Mouse (Mus musculus) liver, embryonic 12.5 days (tissue): ENCODE measurements around the gene Bst2. TPM values are rescaled to one million over a fixed set of nuclear protein-coding genes. Genes with fewer than 3 reads are reported as not detected.

Source experiments
- ATAC-seq: fragments of 200-750 bp; cut with Nextera tagmentation; 2 replicates; pipeline ENCODE4 v1.8.0; 2017; ENCODE audit warnings: moderate number of reproducible peaks, mild to moderate bottlenecking, moderate library complexity
- H3K27ac ChIP-seq: fragments of 300-500 bp; sonication (generic); 2 replicates; pipeline ENCODE4 v1.5.1; 2016; ENCODE audit warnings: mild to moderate bottlenecking
- H3K27me3 ChIP-seq: fragments of 300-500 bp; sonication (generic); replicated peaks from 2 replicates; pipeline ENCODE4 v1.6.1; 2016; ENCODE audit warnings: mild to moderate bottlenecking, moderate library complexity
- H3K36me3 ChIP-seq: fragments of 300-500 bp; sonication (generic); 2 replicates; pipeline ENCODE4 v1.6.1; 2016; ENCODE audit warnings: mild to moderate bottlenecking, moderate library complexity
- H3K4me1 ChIP-seq: fragments of 300-500 bp; sonication (generic); 2 replicates; pipeline ENCODE4 v1.6.1; 2016
- H3K4me2 ChIP-seq: fragments of 300-500 bp; sonication (generic); 2 replicates; pipeline ENCODE4 v1.6.1; 2016; ENCODE audit warnings: mild to moderate bottlenecking, moderate library complexity
- H3K4me3 ChIP-seq: fragments of 300-500 bp; sonication (generic); 2 replicates; pipeline ENCODE4 v1.5.1; 2016; ENCODE audit warnings: mild to moderate bottlenecking, moderate library complexity
- H3K9ac ChIP-seq: fragments of 300-500 bp; sonication (generic); 2 replicates; pipeline ENCODE4 v1.6.1; 2016; ENCODE audit warnings: mild to moderate bottlenecking, moderate library complexity
- H3K9me3 ChIP-seq: fragments of 300-500 bp; sonication (generic); replicated peaks from 2 replicates; pipeline ENCODE4 v1.6.1; 2016; ENCODE audit warnings: mild to moderate bottlenecking, moderate library complexity
- WGBS: fragments of 180-500 bp; shearing (Covaris S2); methylation state at CpG from one replicate; pipeline ENCODE4 v1.1.7; 2016; ENCODE audit not compliant: insufficient replicate concordance; 5-methylcytosine and 5-hydroxymethylcytosine counted together
- polyA plus RNA-seq: library from polyadenylated mRNA; unstranded; fragments of >200 nt; fragmentation: Nextera tagmentation; extraction: Ambion mirVana; gene quantifications from 2 replicates; pipeline ENCODE4 v1.2.1, GENCODE M21; 2016

Gene Bst2
- polyA plus RNA-seq, 1 experiment from 2014 or later = 29.4 TPM

DNA sequence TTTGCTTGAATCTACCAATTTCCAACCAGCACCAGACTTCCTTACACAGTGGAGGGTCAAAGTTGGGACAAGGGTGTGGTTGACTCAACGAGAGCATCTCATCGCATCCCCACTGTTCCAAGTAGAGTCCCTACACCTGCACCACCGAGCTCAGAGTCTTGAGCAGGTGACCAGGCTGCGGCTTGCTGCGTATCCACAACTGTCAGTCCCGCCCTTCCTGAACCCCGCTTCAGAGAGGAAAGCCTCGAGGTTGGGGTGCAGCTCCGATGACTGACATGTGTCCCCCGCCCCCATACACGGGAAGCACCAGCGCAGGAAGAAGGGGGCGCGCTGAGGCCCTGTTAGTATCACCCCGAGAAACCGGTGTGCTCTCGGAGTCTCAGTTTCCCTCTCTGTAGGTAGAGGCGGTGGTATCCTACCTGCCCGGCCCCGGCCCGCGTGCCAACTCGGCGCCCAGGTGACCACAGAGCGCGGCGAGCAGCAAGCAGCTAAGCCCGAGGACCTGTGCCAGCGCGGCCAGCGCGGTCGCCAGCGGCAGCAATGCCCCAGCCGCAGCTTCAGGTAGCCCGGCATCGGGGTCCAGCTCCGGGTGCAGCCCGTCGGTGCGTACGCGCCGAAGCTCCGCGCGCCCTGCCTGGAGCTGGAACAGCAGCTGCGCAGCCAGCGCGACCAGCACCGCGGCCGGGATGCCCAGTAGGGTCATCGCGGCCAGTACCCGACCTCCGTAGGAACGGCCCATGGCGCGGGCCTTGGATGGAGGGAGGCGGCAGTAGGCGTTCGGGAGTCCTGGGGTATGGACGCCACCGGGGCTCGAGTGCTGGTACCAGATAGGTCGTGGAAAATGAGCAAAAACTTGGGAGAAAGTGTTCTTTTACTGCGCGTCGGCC is 21.1 kb upstream of the Bst2 start, which contains the start of gene Tmem221:
Gene Tmem221 (minus strand): TSS at position 801 of the 887 bp plus-strand sequence.
- Histone ChIP-seq H3K9me3 (no peaks in the 10 kb centered on the region), H3K9ac (peak within 1 kb of the TSS; percentile 68), H3K27me3 (peaks cover 65% of the 10 kb centered on the region), H3K4me3 (peak within 1 kb of the TSS; percentile 63), H3K27ac (peak within 1 kb of the TSS; percentile 83), H3K4me2 (peak within 1 kb of the TSS; percentile 93), H3K4me1 (peaks cover 78% of the 10 kb centered on the region), H3K36me3 (no peaks in the 10 kb centered on the region)
- 8% methylated on average over 70 of the region's 70 CpGs for WGBS
- ATAC-seq = peak; percentile 19; the same call in 1 of the 2 replicates

DNA sequence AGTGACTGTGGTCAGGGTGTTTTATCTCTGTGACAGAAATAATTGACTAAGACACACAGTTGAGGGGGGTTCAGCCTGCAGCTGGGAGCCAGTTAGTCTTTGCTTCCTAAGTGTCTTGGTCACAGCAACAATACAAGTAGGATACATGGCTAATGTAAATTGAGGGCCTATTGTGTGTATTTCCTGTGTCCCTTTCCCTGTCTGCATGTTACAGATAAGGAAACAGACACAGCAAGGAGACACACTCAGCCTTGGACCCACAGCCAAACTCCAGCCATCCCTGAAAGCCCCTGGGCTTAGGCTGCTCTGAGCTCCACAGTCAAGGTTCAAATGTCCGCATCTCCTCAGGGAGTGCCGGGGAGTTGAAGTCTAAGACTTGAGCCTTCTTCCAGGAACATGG is 17.4 kb upstream of the Bst2 start:
- Histone ChIP-seq H3K27ac (0 out of 2 replicates have a peak overlapping the region, but pooled peaks have one; percentile 18), H3K4me2 (no peak overlapping the region)
- no peak for ATAC-seq

DNA sequence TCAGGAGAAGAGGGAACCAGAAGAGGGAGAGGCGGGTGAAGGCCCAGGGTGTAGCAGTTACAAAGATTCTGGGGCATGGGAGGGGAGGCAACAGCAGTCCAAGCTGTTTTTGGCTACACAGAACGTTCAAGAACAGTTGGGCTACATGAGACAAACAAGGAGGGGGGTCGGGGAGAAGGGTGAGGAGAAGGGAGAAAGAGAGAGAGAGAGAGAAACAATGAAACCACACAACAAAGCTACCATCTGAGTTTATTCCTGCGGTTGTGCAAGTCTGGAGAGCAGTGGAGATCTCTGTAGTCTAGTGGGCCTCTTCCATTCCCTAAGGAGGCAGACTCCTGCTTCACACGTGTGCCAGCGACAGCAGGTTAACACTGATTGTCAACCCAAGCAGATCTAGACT is 16.7 kb upstream of the Bst2 start:
- ATAC-seq = no peak
- Histone ChIP-seq H3K27ac (no peak overlapping the region), H3K27me3 (peaks cover 36% of the 10 kb centered on the region), H3K4me3 (no peak overlapping the region), H3K4me1 (peaks cover 38% of the 10 kb centered on the region), H3K9ac (no peak overlapping the region), H3K4me2 (no peak overlapping the region), H3K9me3 (no peaks in the 10 kb centered on the region), H3K36me3 (no peaks in the 10 kb centered on the region)
- WGBS = 56% methylated on average over 6 of the region's 6 CpGs

More for the DNA sequence above, 17.4 kb upstream of the Bst2 start:
- Histone ChIP-seq H3K4me1 (peaks cover 44% of the 10 kb centered on the region), H3K27me3 (peaks cover 43% of the 10 kb centered on the region), H3K9me3 (no peaks in the 10 kb centered on the region), H3K4me3 (no peak overlapping the region), H3K9ac (no peak overlapping the region), H3K36me3 (no peaks in the 10 kb centered on the region)
- 68% methylated on average over 2 of the region's 2 CpGs for WGBS

DNA sequence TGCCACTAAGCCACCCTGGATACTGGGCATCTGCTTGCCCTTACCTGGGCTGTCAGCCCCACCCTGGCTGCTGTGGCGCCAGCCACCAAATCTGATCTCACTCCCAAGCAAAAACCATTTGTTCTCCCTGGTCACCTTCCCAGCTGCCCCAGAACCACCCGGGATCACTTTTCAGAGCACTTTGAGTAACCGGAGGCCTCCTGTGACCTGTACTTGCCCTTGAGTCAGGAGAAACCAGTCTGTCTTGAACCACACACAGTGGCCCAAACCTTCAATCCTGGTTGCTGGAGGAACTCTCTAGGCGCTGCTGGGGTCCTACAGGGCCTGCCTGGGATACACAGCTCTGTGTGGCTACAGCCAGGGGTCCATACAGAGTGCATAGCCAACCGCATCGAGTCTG is 15.5 kb upstream of the Bst2 start:
- 64% methylated on average over 6 of the region's 6 CpGs for WGBS
- no peak for ATAC-seq
- Histone ChIP-seq H3K36me3 (peaks cover 10% of the 10 kb centered on the region), H3K9me3 (no peaks in the 10 kb centered on the region), H3K27ac (no peak overlapping the region), H3K4me3 (no peak overlapping the region), H3K9ac (no peak overlapping the region), H3K4me2 (no peak overlapping the region), H3K4me1 (peaks cover 25% of the 10 kb centered on the region), H3K27me3 (peaks cover 24% of the 10 kb centered on the region)

DNA sequence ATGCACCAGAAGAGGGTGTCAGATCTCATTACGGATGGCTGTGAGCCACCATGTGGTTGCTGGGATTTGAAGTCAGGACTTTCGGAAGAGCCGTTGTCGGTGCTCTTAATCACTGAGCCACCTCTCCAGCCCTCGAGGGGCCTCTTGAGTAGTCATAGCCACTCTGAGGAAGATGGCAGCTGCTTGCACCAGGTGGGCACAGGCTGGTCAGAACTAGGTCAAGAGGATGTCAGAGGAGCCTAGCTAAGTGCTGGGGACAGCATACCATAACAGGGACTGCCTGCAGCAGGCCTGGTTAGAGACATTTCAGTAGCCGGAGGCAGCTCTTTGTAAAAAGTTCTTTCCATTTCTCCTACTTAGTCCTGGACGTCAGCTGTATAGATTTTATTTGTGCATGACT is 13.5 kb upstream of the Bst2 start:
- Histone ChIP-seq H3K9me3 (no peaks in the 10 kb centered on the region), H3K27ac (no peak overlapping the region), H3K4me3 (no peak overlapping the region), H3K4me2 (no peak overlapping the region), H3K36me3 (peaks cover 28% of the 10 kb centered on the region), H3K9ac (no peak overlapping the region), H3K4me1 (peaks cover 23% of the 10 kb centered on the region), H3K27me3 (0 out of 2 replicates have a peak, but pooled peaks cover 5% of the 10 kb centered on the region)
- no peak for ATAC-seq
- WGBS = 68% methylated on average over 7 of the region's 7 CpGs

DNA sequence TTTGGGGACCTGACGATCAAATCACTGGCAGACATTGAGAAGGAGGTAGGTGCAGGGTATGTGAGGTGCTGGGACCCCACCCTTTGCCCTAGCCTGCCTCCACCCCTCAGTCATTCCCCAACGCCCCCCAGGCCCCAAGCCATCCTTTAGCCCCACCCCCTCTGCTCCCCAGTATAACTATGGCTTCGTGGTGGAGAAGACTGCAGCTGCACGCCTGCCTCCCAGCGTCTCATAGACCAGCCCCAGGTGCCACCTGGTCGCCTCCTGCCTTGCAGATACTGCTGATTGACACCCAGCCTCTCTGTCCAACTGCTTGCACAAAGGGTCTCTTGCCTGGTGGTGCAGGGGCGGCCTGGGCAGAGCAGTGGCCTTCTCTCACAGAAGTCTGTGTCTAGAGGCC is 10.3 kb upstream of the Bst2 start:
- H3K27me3 ChIP-seq = no peaks in the 10 kb centered on the region
- H3K4me1 ChIP-seq = peaks cover 12% of the 10 kb centered on the region
- WGBS = 70% methylated on average over 7 of the region's 7 CpGs
- H3K9ac ChIP-seq = no peak overlapping the region
- no peak overlapping the region for H3K4me2 ChIP-seq
- H3K4me3 ChIP-seq = no peak overlapping the region
- no peak for ATAC-seq
- H3K36me3 ChIP-seq = peaks cover 37% of the 10 kb centered on the region
- no peak overlapping the region for H3K27ac ChIP-seq
- H3K9me3 ChIP-seq = no peaks in the 10 kb centered on the region

DNA sequence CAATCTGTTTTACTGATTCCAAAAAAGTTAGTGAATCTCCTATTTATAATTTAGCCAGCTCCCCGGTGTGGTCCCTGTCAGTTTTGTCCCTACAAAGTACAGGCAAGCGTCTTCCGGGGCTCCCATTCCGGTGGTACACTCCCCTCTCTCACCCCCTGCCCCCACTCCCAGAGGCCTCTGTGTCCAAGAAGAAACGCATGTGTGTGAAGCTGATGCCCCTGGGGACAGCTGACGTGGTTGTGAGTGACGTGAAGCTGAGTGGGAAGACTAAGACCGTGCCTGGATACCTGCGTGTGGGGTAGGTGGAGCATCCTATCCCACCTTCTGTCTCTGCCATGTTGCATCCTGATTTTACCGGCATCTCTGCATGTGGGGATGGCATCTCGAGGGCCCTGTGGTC is 7.8 kb upstream of the Bst2 start:
- Histone ChIP-seq H3K4me2 (no peak overlapping the region), H3K27me3 (peaks cover 4% of the 10 kb centered on the region; the same call in 1 of the 2 replicates), H3K27ac (no peak overlapping the region), H3K36me3 (peaks cover 37% of the 10 kb centered on the region), H3K9me3 (no peaks in the 10 kb centered on the region), H3K4me1 (peaks cover 16% of the 10 kb centered on the region), H3K4me3 (no peak overlapping the region), H3K9ac (no peak overlapping the region)
- ATAC-seq = no peak
- WGBS = 80% methylated on average over 11 of the region's 11 CpGs

DNA sequence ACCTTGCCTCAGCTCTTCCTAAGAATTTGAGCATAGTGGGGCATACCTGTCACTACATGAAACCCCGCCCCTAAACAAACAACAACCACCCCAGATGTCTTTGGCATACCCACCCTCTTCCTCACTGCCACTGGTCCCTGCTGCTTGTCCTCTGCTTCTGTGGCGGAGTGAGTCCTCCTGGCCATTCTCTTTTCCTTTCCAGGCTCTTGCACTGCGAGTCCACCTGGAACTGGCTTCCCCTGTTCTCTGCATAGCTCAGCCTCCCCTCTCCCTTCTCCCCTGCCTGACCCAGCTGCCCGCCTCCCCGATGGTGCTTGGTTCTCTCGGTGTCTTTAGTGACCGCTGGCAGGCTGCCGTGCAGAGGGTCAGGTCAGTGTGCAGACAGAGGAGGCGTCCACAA is 6.5 kb upstream of the Bst2 start:
- Histone ChIP-seq H3K27ac (no peak overlapping the region), H3K9ac (peak overlapping the region; percentile 73), H3K27me3 (peaks cover 4% of the 10 kb centered on the region; the same call in 1 of the 2 replicates), H3K9me3 (no peaks in the 10 kb centered on the region), H3K36me3 (peaks cover 36% of the 10 kb centered on the region), H3K4me1 (peaks cover 16% of the 10 kb centered on the region), H3K4me3 (peak overlapping the region; percentile 76), H3K4me2 (peak overlapping the region; percentile 96)
- WGBS = 82% methylated on average over 9 of the region's 9 CpGs
- ATAC-seq = no peak

DNA sequence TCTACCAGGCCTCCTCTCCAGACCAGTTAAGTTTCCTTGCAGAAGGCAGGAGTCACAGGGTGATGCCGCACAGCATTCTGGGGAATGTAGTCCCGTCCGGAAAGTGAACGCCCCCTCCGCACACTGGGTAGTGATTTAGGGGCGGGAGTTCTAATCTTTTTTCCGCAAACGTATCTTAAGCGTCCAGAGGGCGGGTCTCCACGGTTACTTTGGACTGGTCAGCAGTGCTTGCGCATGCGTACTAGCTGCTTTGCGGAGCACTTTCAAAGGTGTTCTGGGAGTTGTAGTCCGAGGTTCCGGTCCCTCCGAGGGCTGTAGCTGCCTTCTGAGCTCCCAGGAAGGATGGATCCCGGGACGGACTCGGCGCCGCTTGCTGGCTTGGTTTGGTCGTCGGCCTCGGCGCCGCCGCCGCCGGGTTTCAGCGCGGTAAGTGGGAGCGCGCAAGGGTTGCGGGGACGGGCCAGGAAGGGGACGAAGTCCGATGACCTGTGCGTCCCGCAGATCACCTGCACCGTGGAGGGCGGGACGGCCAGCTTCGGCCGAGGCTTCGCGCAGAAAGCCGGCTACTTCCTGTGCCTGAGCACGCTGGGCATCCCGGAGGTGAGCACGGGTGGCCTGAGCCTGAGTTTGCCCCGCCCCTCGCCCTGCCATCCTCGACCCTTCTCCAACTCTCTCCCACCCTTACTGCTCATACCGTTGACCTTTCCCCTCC is 5.5 kb upstream of the Bst2 start, which contains the start of gene Mvb12a:
Gene Mvb12a (plus strand): TSS at position 291 of the 712 bp plus-strand sequence.
- Histone ChIP-seq H3K27me3 (peaks cover 4% of the 10 kb centered on the region; the same call in 1 of the 2 replicates), H3K4me1 (peaks cover 23% of the 10 kb centered on the region), H3K36me3 (peaks cover 27% of the 10 kb centered on the region), H3K9me3 (no peaks in the 10 kb centered on the region), H3K9ac (peak within 1 kb of the TSS; percentile 73), H3K4me3 (peak within 1 kb of the TSS; percentile 76), H3K27ac (peak within 1 kb of the TSS; percentile 59), H3K4me2 (peak within 1 kb of the TSS; percentile 96)
- ATAC-seq = peak; percentile 87
- under 1% methylated on average over 55 of the region's 55 CpGs for WGBS

DNA sequence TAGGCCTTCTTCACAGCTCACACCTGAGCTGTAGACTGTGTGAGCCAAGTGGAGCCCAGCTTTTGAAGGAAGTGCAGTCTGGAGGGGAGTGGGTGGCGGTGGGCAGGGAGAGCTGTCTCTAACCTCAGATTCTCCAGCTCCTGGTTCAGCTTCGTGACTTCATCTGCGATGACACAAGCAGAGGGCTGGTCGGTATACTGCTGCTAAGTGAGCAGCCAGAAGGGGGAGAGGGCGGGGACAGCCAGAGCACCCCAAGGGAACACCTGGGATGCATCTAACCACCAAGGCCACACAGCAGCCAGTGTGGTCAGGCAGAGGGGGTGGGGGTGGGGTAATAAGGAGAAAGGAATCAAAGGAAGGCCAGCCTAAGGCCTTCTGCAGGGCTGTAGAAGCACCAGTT is 1.6 kb downstream of the Bst2 start:
- no peak for ATAC-seq
- no peak overlapping the region for H3K9ac ChIP-seq
- peak overlapping the region; percentile 83 for H3K4me2 ChIP-seq
- H3K27me3 ChIP-seq = peaks cover 1% of the 10 kb centered on the region; the same call in 1 of the 2 replicates
- no peaks in the 10 kb centered on the region for H3K36me3 ChIP-seq
- WGBS = 55% methylated on average over 5 of the region's 5 CpGs
- H3K27ac ChIP-seq = no peak overlapping the region
- H3K9me3 ChIP-seq = no peaks in the 10 kb centered on the region
- no peak overlapping the region for H3K4me3 ChIP-seq
- peaks cover 32% of the 10 kb centered on the region for H3K4me1 ChIP-seq

DNA sequence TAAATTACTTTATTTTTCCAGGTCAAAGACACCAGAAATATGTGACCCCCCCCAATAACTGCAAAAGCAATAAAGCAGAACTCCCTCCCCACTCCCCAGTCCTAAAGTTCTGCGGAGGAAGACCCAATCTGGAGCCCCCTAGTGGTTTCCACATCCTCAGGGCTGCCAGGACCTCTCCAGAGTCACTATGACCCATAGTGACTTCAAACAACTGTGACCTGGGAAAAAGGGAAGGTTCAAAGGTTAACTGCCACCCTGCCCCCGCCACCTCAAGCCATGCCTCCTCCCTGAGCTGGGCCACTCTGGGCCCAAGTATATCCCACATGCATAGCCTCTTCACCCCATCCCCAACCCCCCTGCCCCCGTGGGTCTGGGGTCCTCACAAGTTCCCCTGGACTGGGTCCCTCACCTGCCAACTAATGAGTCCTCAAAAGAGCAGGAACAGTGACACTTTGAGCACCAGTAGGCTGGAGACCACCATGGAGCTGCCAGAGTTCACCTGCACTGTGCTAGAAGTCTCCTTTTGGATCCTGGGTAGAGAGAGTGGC is 2.9 kb downstream of the Bst2 start:
- Histone ChIP-seq H3K4me2 (no peak overlapping the region), H3K27ac (no peak overlapping the region), H3K36me3 (no peaks in the 10 kb centered on the region), H3K9me3 (no peaks in the 10 kb centered on the region), H3K9ac (no peak overlapping the region), H3K4me1 (peaks cover 35% of the 10 kb centered on the region), H3K27me3 (no peaks in the 10 kb centered on the region), H3K4me3 (no peak overlapping the region)
- WGBS = 48% methylated on average over 3 of the region's 3 CpGs
- no peak for ATAC-seq
